Mouse (Mus musculus) heart, embryonic 15.5 days (tissue): ENCODE data around the gene Tat. TPM values are rescaled to one million over a fixed set of nuclear protein-coding genes. Genes with fewer than 3 reads are reported as not detected.

Experiments used
- ATAC-seq: fragments of 200-750 bp; cut with Nextera tagmentation; replicated peaks from 2 replicates; pipeline ENCODE4 v1.8.0; 2017; ENCODE audit warnings: low read depth, moderate TSS enrichment; ENCODE audit not compliant: insufficient number of reproducible peaks, insufficient read depth, low FRiP score
- H3K27ac ChIP-seq: fragments of 300-500 bp; sonication (generic); 2 replicates; pipeline ENCODE4 v1.5.1; 2015; ENCODE audit warnings: mild to moderate bottlenecking, inconsistent platforms
- H3K27me3 ChIP-seq: fragments of 300-500 bp; sonication (generic); 2 replicates; pipeline ENCODE4 v1.6.1; 2015; ENCODE audit warnings: inconsistent platforms
- H3K36me3 ChIP-seq: fragments of 300-500 bp; sonication (generic); 2 replicates; pipeline ENCODE4 v1.6.1; 2015; ENCODE audit warnings: mild to moderate bottlenecking, inconsistent platforms
- H3K4me1 ChIP-seq: fragments of 300-500 bp; sonication (generic); replicated peaks from 2 replicates; pipeline ENCODE4 v1.6.1; 2015; ENCODE audit warnings: inconsistent platforms
- H3K4me2 ChIP-seq: fragments of 300-500 bp; sonication (generic); 2 replicates; pipeline ENCODE4 v1.6.1; 2015; ENCODE audit warnings: inconsistent platforms, mild to moderate bottlenecking, moderate library complexity
- H3K4me3 ChIP-seq: fragments of 300-500 bp; sonication (generic); 2 replicates; pipeline ENCODE4 v1.5.1; 2015; ENCODE audit warnings: mild to moderate bottlenecking, inconsistent platforms
- H3K9ac ChIP-seq: fragments of 300-500 bp; sonication (generic); 2 replicates; pipeline ENCODE4 v1.6.1; 2015; ENCODE audit warnings: mild to moderate bottlenecking, inconsistent platforms
- H3K9me3 ChIP-seq: fragments of 300-500 bp; sonication (generic); replicated peaks from 2 replicates; pipeline ENCODE4 v1.6.1; 2016; ENCODE audit warnings: inconsistent platforms
- WGBS: fragments of 180-500 bp; shearing (Covaris S2); methylation state at CpG from one replicate; pipeline ENCODE4 v1.1.7; 2015; ENCODE audit warnings: mixed read lengths; 5-methylcytosine and 5-hydroxymethylcytosine counted together
- polyA plus RNA-seq: library from polyadenylated mRNA; unstranded; fragments of >200 nt; fragmentation: Nextera tagmentation; extraction: Ambion mirVana; gene quantifications from 2 replicates; pipeline ENCODE4 v1.2.1, GENCODE M21; 2015

Tat gene
- polyA plus RNA-seq, 1 experiment from 2014 or later: 0.21 TPM

DNA sequence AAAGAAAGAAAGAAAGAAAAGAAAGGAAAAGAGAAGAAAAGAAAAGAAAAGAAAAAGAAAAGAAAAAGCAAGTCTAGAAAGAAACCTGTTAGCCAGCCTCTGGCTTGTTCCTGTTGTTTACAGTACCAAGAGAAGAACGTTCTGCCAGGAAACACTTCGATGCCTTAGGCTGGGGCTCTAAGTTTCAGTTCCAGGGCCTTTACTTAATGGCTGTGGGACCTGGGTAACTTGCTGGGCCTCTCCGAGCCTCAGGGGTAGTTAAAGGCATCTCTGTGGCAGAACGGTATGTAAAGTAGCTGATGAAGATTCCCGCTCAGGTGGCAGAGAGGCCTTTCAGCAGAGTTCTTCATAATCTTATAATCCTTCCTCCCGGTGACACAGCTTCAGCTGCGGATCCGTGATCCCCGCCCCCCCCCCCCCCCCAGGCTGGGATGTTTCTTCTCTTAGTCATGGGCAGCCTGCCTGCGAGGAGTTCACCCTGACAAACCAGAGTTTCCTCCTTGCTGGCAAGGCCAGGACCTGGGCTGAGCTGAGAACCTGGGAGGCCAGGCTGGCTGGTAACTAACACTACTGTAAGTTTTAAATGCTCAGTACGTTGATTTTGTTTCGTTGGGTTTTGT lies 32.1 kb upstream of the Tat start:
- H3K27me3 ChIP-seq: peaks cover 41% of the 10 kb centered on the region
- H3K27ac ChIP-seq: 0 out of 2 replicates have a peak overlapping the region, but pooled peaks have one; percentile 54
- no peaks in the 10 kb centered on the region for H3K36me3 ChIP-seq
- WGBS: 21% methylated on average over 12 of the region's 12 CpGs
- H3K9ac ChIP-seq: no peak overlapping the region
- H3K4me2 ChIP-seq: peak overlapping the region; percentile 44
- no peak for ATAC-seq
- peaks cover 26% of the 10 kb centered on the region for H3K4me1 ChIP-seq
- no peak overlapping the region for H3K4me3 ChIP-seq
- no peaks in the 10 kb centered on the region for H3K9me3 ChIP-seq

DNA sequence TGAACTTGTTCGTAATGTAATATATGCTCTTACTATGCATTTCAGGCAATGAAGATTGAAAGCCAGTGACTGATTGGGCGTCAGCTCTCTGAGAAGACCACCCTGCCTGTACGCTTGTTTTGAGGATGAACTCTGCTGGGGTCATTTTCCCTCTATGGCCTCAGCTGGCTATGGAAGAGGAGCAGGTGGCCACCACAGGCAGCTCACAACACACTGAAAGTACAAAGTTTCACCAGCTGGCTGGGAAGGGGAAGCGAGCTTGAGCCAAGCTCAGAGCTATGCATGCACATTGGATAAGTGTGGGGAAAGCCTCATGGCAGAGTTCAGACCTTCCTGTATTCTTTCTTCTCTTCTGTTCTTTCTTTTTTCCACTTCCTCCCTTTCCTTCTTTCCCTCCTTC lies 31.1 kb upstream of the Tat start:
- no peak overlapping the region for H3K4me2 ChIP-seq
- no peak overlapping the region for H3K27ac ChIP-seq
- H3K4me3 ChIP-seq: no peak overlapping the region
- no peak for ATAC-seq
- 91% methylated on average over 4 of the region's 4 CpGs for WGBS
- H3K9ac ChIP-seq: no peak overlapping the region
- H3K4me1 ChIP-seq: peaks cover 27% of the 10 kb centered on the region
- no peaks in the 10 kb centered on the region for H3K36me3 ChIP-seq
- peaks cover 41% of the 10 kb centered on the region for H3K27me3 ChIP-seq
- H3K9me3 ChIP-seq: no peaks in the 10 kb centered on the region

- H3K9ac ChIP-seq: peak within 1 kb of the TSS; percentile 42
- H3K4me2 ChIP-seq: peak within 1 kb of the TSS; percentile 87
- no peaks in the 10 kb centered on the region for H3K36me3 ChIP-seq
- H3K4me1 ChIP-seq: peaks cover 27% of the 10 kb centered on the region
- WGBS: 4% methylated on average over 64 of the region's 64 CpGs
- ATAC-seq: no peak
- H3K9me3 ChIP-seq: no peaks in the 10 kb centered on the region
- peak within 1 kb of the TSS; percentile 53 for H3K4me3 ChIP-seq
- H3K27ac ChIP-seq: no peak within 1 kb of the TSS
- H3K27me3 ChIP-seq: peaks cover 48% of the 10 kb centered on the region
These were observed 28.4 kb upstream of the Tat start, which contains the start of gene Marveld3 for GRCm38 (mm10) chr8:109961693-109962367. Gene Marveld3, minus strand, starts transcription at chr8:109962203.

DNA sequence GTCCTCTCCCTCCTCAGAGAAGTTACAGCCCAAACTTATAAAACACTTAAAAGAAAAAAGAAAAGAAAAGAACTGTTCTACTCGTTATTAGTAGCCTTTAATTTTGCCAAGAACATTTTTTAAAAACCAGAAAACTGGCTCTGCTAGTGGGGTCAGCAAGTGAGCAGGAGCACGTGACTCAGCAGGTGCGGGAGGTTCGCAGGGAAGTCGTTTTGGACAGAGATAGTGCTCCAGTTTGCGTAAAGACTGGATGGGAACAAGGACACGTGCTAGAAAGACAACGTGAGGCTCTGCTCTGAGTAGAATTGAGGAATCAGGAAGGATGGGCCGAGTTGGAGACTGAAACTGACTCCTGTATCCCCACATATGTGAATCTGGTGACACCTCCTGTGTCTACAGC lies 27.3 kb upstream of the Tat start:
- ATAC-seq: no peak
- Histone ChIP-seq H3K27ac (no peak overlapping the region), H3K4me3 (no peak overlapping the region), H3K9me3 (no peaks in the 10 kb centered on the region), H3K36me3 (no peaks in the 10 kb centered on the region), H3K4me1 (peaks cover 18% of the 10 kb centered on the region), H3K9ac (no peak overlapping the region), H3K27me3 (peaks cover 48% of the 10 kb centered on the region), H3K4me2 (no peak overlapping the region)
- 64% methylated on average over 9 of the region's 9 CpGs for WGBS

GRCm38 (mm10) chr8:109963421-109963820 lies 26.8 kb upstream of the Tat start:
- H3K27me3 ChIP-seq: peaks cover 53% of the 10 kb centered on the region
- H3K4me3 ChIP-seq: no peak overlapping the region
- no peak overlapping the region for H3K27ac ChIP-seq
- H3K9ac ChIP-seq: no peak overlapping the region
- WGBS: 44% methylated on average over 13 of the region's 13 CpGs
- no peaks in the 10 kb centered on the region for H3K36me3 ChIP-seq
- H3K4me1 ChIP-seq: peaks cover 13% of the 10 kb centered on the region
- no peak for ATAC-seq
- H3K9me3 ChIP-seq: no peaks in the 10 kb centered on the region
- H3K4me2 ChIP-seq: no peak overlapping the region

DNA sequence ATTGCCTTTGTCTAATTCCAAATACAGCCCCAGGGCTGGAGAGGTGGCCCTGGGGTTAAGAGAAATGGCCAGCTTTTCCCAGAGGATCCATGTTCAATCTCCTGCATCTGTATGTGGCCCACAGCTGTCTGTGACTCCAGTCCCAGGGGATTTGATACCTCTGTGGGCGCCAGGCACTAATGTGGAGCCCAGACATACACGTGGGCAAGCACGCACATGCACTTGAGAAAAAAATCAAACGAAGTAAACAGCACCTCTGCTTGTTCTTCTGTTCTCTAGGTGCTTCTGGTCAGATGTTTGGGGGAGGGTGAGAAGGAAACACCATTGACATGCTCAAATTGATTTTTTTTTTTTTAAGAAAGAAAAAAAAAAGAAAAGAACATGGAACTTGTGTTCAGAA lies 26.1 kb upstream of the Tat start:
- 67% methylated on average over 4 of the region's 4 CpGs for WGBS
- H3K9ac ChIP-seq: no peak overlapping the region
- no peak overlapping the region for H3K4me2 ChIP-seq
- H3K4me3 ChIP-seq: no peak overlapping the region
- no peaks in the 10 kb centered on the region for H3K36me3 ChIP-seq
- no peak for ATAC-seq
- H3K4me1 ChIP-seq: peaks cover 12% of the 10 kb centered on the region
- H3K27ac ChIP-seq: no peak overlapping the region
- no peaks in the 10 kb centered on the region for H3K9me3 ChIP-seq
- H3K27me3 ChIP-seq: peaks cover 57% of the 10 kb centered on the region

DNA sequence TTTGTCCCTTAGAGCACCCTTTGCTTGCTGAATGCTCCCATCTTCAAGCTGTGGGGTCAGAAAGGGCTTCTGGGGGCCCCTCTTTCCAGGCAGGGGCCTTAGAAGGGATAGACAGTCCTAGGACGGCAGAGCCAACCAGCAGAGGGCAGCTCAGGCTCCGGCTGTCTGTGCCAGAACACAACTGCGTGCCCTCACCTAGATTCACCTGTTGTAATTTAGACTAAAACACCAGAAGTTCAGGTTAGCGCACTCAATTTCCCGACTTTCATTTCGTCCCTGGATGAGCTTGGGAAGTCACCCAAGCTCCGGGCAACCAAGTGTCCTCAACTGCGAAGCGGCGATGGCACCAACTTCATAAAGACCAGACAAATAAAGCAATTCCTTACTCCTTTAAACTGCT lies 21.4 kb upstream of the Tat start:
- peaks cover 32% of the 10 kb centered on the region for H3K27me3 ChIP-seq

GRCm38 (mm10) chr8:109970323-109970722 lies 19.9 kb upstream of the Tat start:
- H3K4me2 ChIP-seq: no peak overlapping the region
- 7% methylated on average over 9 of the region's 9 CpGs for WGBS
- H3K36me3 ChIP-seq: no peaks in the 10 kb centered on the region
- peaks cover 23% of the 10 kb centered on the region for H3K27me3 ChIP-seq
- no peak overlapping the region for H3K4me3 ChIP-seq
- ATAC-seq: no peak
- H3K4me1 ChIP-seq: no peaks in the 10 kb centered on the region
- no peaks in the 10 kb centered on the region for H3K9me3 ChIP-seq
- H3K27ac ChIP-seq: no peak overlapping the region
- H3K9ac ChIP-seq: no peak overlapping the region

More for the DNA sequence above, 21.4 kb upstream of the Tat start:
- Histone ChIP-seq H3K36me3 (no peaks in the 10 kb centered on the region), H3K9ac (no peak overlapping the region), H3K9me3 (no peaks in the 10 kb centered on the region), H3K4me1 (no peaks in the 10 kb centered on the region), H3K4me3 (no peak overlapping the region), H3K27ac (no peak overlapping the region), H3K4me2 (no peak overlapping the region)
- ATAC-seq: no peak
- WGBS: 54% methylated on average over 10 of the region's 10 CpGs

GRCm38 (mm10) chr8:109972901-109973300 lies 17.3 kb upstream of the Tat start:
- Histone ChIP-seq H3K9ac (no peak overlapping the region), H3K4me1 (no peaks in the 10 kb centered on the region), H3K27me3 (peaks cover 23% of the 10 kb centered on the region), H3K36me3 (no peaks in the 10 kb centered on the region), H3K27ac (no peak overlapping the region), H3K4me2 (no peak overlapping the region), H3K9me3 (no peaks in the 10 kb centered on the region), H3K4me3 (no peak overlapping the region)
- 74% methylated on average over 4 of the region's 4 CpGs for WGBS
- no peak for ATAC-seq

DNA sequence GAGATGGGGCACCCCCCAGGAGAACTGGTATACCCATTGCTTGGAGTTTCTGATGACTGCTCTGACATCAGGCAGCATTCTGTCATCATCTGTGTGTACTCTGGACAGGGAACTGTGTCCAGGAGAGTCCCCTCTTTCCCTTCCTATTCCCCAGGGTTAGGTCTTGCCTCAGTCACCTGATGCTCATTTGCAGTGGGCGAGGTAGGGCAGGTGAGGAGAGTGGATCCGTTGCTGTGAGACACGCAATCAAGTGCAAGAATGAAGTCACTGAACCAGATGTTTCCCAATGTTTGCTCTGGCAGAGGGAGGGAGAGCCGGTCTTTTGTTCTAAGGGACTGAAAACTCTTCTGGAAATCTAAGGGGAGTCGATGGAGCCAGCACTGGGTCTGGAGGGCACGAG lies 10.9 kb upstream of the Tat start:
- Histone ChIP-seq H3K9me3 (no peaks in the 10 kb centered on the region), H3K36me3 (no peaks in the 10 kb centered on the region), H3K4me1 (peaks cover 9% of the 10 kb centered on the region), H3K4me3 (no peak overlapping the region), H3K9ac (no peak overlapping the region), H3K27me3 (no peaks in the 10 kb centered on the region), H3K27ac (no peak overlapping the region), H3K4me2 (no peak overlapping the region)
- ATAC-seq: no peak
- 71% methylated on average over 6 of the region's 6 CpGs for WGBS

- no peaks in the 10 kb centered on the region for H3K9me3 ChIP-seq
- H3K4me3 ChIP-seq: no peak overlapping the region
- no peaks in the 10 kb centered on the region for H3K36me3 ChIP-seq
- peaks cover 9% of the 10 kb centered on the region for H3K4me1 ChIP-seq
- H3K27me3 ChIP-seq: no peaks in the 10 kb centered on the region
- WGBS: 74% methylated on average over 15 of the region's 15 CpGs
- no peak overlapping the region for H3K4me2 ChIP-seq
- H3K27ac ChIP-seq: no peak overlapping the region
- no peak overlapping the region for H3K9ac ChIP-seq
- no peak for ATAC-seq
These were observed 7.7 kb upstream of the Tat start for GRCm38 (mm10) chr8:109982386-109983105.
